Mouse (Mus musculus) brain, adult 2 months (tissue): ENCODE data around the gene Lypd6b.

ENCODE experiments used
- DNase-seq: peaks from one replicate; pipeline ENCODE4 v3.0.0; 2011; ENCODE audit warnings: low read depth, low spot score

The Lypd6b gene

DNA sequence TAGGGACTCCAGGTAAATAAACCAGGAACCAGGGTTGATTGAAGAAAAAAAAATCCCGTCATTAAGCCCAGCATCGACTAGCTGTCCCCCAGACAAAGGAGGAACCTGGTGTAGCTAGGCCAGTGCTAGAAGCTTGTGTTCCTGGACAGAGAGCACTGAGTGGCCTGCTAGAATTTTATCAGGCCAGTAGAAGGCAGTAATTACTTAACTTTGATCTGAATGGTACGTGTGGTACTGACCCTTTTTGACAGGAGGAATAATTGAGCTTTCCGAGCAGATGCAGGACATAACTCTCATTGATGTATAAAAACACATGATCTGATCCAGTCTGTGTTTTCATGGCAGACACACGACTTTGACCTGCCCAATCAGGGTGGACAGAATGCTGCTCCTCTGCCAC, 154.6 kb downstream of the Lypd6b start:
- peak; percentile 24 for DNase-seq

DNA sequence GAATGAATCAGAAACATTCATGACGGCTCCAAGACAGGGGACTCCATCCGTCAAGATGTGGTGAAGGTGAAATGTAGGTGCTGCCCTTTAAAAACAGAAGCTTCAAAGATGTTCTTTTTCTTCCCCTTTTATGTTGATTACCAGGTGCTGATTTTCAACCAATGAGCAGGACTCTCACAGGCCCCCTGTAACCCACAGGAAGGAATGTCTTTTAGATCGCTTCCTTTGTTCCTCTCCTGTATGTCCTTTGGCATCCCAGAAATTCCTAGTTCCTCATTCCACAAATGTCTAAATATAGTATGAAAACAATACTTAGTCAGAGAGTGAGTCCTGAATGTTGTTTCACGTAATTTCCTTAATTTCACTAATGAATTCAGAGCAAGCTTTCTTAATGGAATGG, 164.2 kb downstream of the Lypd6b start:
- no peak for DNase-seq

DNA sequence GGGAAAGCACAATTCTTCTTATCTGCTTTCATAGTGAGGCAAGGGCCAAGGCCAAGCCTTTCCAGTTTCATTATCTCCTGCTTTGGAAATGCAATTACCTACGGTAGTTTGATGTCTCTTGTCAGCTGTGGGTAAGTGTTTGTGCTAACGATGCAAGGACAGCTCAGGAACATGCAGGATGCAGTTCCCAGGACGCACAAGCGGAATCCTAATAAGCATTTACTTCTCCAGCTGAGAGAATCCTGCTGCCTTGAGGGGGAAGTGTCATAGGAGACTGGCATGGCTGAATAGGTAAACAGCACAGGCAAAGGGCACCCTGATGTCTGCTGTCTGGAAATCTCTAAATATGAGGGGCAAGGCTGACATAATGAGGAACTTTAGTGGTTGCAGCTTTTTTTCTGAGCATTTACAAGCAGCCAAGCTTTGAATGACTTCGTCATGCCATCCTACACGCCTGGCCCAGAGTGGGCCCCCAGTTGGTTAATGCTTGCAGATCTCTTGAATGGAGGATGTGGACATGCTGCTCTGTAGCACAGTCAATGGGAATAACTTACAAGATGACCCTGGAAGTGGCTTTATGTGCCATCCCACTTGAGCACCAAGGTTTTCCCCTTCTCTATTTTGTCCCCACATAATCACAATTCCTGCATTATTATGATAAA, 165.3 kb downstream of the Lypd6b start:
- DNase-seq, result peak; percentile 5

DNA sequence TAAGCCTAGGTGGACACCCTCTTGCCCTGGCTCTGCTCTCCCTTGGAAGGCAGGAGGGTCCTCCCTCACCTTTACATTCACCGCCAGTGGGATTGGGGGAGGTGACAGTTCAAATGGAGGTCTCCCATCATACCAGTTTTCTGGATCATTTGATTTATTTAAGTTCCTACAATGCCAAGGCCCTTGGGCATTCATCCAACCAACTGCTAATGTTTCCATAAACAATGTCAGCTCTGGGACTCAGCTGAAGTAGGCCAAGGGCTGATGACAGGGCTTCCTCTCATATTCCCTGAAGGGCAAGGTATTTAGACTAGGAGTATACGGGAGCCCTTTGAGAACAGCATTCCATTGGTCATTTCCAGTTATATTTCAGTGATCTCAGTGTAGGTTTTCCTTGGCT, 170.0 kb downstream of the Lypd6b start:
- no peak for DNase-seq

DNA sequence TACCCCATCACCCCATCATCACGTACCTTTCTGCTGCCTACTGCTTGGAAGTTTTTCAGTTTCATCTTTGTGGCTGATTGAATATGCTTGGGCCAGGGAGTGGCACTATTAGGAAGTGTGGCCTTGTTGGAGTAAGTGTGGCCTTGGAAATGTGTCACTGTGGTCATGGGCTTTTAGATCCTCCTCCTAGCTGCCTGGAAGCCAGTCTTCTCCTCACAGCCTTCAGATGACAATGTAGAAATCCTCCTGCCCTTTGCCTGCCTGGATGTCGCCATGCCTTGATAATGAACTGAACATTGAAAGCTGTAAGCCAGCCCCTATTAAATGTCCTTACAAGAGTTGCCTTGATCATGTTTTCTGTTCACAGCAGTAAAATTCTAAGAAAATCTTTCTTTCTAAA, 174.5 kb downstream of the Lypd6b start:
- DNase-seq, result no peak

DNA sequence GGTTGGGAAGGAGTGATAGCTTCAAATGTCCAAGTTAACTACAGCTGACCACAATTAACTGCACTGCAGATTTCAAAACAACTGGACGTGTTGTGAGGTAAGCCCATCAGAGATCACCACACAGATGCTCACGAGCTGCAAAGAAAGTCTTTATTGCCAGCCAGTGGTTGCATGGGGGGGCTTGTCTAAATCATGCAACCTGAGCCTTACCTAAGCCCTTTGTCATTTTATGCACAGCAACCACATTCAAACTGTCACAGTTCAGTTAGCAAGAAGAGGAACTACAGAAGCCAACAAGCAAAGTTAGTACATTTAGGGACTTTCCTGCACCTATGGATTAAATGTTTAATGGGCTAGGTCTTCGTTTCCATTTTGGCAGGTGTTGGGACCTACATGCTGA, 177.4 kb downstream of the Lypd6b start:
- no peak for DNase-seq

DNA sequence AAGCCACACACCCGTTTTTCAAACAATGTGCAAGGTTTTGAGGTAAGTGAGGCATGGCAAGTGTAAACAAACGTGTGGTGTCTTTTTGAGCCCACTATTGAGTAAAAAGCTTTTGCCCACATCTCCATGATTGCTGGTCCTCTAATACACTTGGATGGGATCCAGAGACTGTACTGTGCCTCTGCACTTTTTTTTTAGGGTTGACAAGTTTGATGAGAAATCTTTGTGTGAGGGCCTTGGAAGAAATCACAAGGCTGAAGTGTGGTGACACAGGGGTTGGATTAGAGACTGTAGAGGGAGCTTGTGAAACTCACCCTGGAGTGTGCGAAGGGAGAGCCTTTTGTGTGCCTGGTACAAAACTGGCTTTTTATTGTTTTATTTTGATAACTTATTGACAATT, 180.3 kb downstream of the Lypd6b start:
- no peak for DNase-seq

DNA sequence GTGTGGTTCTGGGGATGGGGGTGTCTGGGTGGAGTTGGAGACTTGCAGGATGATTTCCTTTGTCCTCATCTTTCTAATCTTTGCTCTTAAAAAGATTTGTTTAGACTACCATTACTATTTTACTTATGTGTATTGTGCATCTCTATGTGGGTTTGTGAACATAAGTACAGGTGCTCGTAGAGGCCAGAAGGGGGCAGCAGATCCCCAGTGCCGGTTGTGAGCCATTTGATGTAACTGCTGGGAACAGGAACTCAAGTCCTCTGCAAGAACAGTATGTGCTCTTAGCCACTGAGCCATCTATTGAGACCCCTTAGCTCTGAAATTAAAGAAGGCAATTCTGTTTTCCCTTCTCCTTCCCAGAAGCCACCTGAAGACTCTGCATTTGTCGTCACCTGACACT, 183.5 kb downstream of the Lypd6b start:
- no peak for DNase-seq

DNA sequence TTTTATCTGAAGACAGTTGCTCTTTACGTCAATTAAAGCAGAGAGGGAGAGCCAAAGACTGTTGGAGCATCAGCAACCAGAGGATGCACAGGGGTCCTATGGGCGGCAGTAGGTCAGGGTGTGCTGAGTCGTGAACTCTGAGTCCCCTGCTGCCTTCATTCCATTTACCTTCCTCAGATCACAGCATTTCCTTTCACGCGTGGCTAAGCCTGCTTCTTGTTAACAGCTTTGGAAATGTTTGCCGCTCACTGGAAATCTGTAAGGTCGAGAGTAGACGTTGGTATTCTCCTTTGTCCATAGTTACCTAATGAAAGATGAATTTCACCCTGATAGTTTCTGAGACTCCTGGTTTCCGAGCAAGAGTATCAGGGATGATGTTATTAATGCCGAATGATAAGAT, 191.1 kb downstream of the Lypd6b start:
- DNase-seq, result no peak

DNA sequence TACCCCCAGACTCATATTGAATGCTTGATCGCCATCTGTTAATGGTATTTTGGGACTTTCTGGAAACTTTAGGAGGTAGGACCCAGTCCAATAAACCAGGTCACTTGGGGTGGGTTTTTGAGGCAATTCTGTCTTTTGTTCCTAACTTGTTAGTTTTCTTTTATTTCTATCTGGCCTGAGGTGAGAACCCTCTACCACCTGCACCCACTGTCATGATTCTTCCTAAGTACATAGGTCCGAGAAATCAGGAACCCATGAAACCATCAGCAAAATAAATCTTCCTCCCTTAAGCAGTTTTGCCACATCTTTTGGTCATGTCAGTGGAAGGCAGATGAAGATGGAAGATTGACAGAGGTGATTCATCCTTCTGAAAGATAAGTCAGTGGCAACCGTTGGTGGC, 192.5 kb downstream of the Lypd6b start:
- no peak for DNase-seq

DNA sequence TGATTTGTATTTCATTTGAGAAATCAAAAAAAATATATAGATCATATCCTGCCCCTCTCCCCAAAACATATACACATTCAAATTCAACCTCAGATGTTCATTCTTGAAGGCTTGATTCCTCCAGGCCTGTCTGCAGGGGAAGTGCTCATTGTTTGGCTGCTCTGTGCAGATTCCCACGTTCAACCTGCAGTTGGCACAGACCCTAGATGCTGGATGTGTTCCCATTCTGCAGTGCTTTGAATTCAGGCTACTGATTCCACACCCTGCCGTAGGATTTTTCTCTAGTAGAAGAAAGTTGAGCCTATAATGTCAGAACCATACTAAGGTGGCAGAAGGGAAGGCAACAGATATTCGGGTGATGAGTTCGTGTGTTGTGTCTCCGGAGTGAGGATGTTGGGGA, 195.5 kb downstream of the Lypd6b start:
- peak; percentile 61 for DNase-seq

DNA sequence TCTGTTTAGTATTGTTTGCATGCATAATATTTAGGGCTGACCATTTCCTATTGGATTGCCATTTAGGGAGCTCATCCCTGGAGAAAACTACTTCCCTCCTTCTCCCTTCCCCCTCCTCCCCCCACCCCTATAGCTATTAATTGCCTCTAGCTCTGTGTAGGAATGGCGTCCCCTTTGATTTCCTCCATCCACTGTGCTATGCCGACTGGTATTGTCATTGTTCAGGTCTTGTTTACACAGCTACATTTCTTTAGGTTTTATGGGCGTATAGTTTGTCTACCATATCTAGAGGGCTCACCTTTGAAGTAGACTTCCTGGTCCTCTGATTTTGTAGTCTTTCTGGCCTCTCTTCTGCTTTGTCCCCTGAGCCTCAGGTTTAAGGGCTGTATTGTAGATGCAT, 197.3 kb downstream of the Lypd6b start:
- DNase-seq, result no peak

DNA sequence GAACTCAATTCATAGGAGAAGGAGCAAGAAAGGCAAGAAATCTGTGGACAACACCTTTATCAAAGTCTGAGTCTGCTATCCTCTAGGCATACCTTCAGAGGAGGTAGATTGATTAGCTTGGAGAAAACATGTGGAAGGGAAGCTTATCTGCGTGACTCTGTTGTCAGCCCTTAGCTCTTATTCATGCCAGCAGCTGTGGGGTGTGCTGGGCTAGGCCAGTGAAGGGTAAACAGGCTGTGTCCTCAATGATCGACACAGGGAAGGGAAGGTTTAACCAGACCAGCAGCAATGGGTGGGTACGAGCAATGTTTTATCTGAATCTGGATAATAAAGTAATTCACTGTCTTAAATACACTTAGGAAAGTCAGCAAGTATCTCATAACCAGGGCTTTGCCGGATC, 208.4 kb downstream of the Lypd6b start:
- DNase-seq, result no peak

DNA sequence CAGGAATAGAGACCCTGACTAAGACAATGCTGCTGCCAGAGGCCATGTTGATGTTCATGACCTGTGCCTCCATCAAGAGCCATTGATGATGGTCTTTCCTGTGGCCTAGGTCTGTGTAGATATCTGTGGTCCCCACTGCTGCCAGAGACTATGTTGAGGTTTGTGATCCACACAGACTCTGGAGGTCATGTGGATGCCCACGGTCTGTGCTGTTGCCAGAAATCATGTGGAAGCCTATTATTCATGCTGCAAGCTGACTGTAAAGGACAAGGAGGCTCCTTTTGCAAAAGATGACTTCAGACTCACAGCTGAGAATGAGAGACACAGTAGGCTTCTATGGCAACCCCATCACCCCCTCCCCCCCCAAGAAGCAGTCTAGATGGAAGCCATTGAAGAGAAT, 209.7 kb downstream of the Lypd6b start:
- DNase-seq, result peak; percentile 78
